Mouse (Mus musculus) hindbrain, postnatal 0 days (tissue): ENCODE results near the gene Usp15. TPM values are rescaled to one million over a fixed set of nuclear protein-coding genes. Genes with fewer than 3 reads are reported as not detected.
A peak's percentile ranks its signal among the peaks of the same experiment; 100 is the strongest.

Experiments
- ATAC-seq: fragments of 200-750 bp; cut with Nextera tagmentation; 2 replicates; pipeline ENCODE4 v1.8.0; 2017; ENCODE audit warnings: mild to moderate bottlenecking, moderate TSS enrichment, moderate library complexity
- DNase-seq: peaks from one replicate; pipeline ENCODE4 v3.0.0-alpha.2; 2015; ENCODE audit warnings: low spot score
- H3K27ac ChIP-seq: fragments of 300-500 bp; sonication (generic); 2 replicates; pipeline ENCODE4 v1.5.1; 2014; ENCODE audit warnings: mild to moderate bottlenecking
- H3K27me3 ChIP-seq: fragments of 300-500 bp; sonication (generic); 2 replicates; pipeline ENCODE4 v1.6.1; 2014; ENCODE audit warnings: low read length, mixed read lengths; ENCODE audit not compliant: insufficient read depth
- H3K36me3 ChIP-seq: fragments of 300-500 bp; sonication (generic); 2 replicates; pipeline ENCODE4 v1.6.1; 2014; ENCODE audit warnings: low read length, mixed read lengths; ENCODE audit not compliant: insufficient read depth
- H3K4me1 ChIP-seq: fragments of 300-500 bp; sonication (generic); 2 replicates; pipeline ENCODE4 v1.6.1; 2014; ENCODE audit warnings: antibody characterized with exemption, low read length, mixed read lengths; ENCODE audit not compliant: insufficient read depth
- H3K4me2 ChIP-seq: fragments of 300-500 bp; sonication (generic); 2 replicates; pipeline ENCODE4 v1.6.1; 2014; ENCODE audit warnings: low read depth, mild to moderate bottlenecking, low read length, moderate library complexity, mixed read lengths
- H3K4me3 ChIP-seq: fragments of 300-500 bp; sonication (generic); 2 replicates; pipeline ENCODE4 v1.5.1; 2014; ENCODE audit warnings: low read length
- H3K9ac ChIP-seq: fragments of 300-500 bp; sonication (generic); replicated peaks from 2 replicates; pipeline ENCODE4 v1.6.1; 2014; ENCODE audit warnings: mild to moderate bottlenecking, low read length, moderate library complexity, mixed read lengths
- H3K9me3 ChIP-seq: fragments of 300-500 bp; sonication (generic); 2 replicates; pipeline ENCODE4 v1.6.1; 2016; ENCODE audit warnings: low read length, mixed read lengths
- CTCF ChIP-seq: IDR thresholded peaks from 2 replicates; pipeline ENCODE4 v1.5.1; 2016; ENCODE audit warnings: antibody characterized with exemption, control low read depth, low read depth
- WGBS: fragments of 180-500 bp; shearing (Covaris S2); extraction: QIAGEN DNeasy Blood & Tissue Kit; methylation state at CpG from one replicate; pipeline ENCODE4 v1.1.7; 2014; 5-methylcytosine and 5-hydroxymethylcytosine counted together
- polyA plus RNA-seq: library from polyadenylated mRNA; unstranded; fragments of >200 nt; fragmentation: Nextera tagmentation; extraction: Ambion mirVana; gene quantifications from 2 replicates; pipeline ENCODE4 v1.2.1, GENCODE M21; 2015
- total RNA-seq: library from RNA; depleted of rRNA; stranded (reverse); fragments of >200 nt; gene quantifications from 2 replicates; pipeline ENCODE4 v1.2.3, GENCODE M21; 2014

Gene Usp15
- total and polyA plus RNA-seq, 2 experiments from 2014 or later = 41.6 to 64.9 TPM

DNA sequence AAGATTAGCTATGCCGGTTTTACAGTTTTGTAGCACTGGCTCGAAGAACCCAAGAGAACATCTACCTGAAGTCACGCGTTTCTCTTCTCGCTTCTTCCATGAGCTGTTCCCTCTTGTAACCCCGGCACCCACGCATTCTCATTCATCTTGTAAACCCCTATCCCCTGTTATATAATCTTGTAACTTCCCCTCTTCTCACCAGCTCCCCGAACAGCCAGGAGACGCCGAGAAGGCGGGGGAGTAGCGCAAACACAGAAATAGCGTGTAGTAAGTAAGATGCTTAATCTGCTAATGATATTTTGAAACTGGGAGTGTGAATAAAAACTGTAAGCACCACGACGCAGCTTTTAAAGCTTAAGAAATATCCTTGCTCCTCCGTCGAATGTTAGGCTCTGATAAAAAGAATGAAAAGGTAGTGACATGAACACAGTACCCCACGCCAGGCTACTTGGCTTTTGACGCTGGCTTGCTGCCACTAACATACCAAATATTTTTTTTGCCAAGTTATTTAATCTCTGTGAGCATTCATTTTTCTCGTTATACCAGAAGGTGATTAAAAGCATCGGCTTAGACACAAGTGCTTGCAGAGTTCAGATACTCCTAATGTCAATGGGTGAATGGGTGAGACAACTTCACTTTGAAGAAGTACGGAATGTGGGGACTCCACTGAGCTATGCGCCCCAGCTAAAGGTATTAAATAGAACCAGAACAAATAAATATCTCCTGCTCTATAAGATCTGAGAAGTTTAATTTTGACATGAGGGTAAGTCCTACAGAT lies 5.4 kb upstream of the Usp15 start:
- TF ChIP-seq CTCF = no peak
- Histone ChIP-seq H3K9me3 (no peaks in the 10 kb centered on the region), H3K4me3 (no peak overlapping the region), H3K27ac (no peak overlapping the region), H3K36me3 (no peaks in the 10 kb centered on the region), H3K4me1 (no peaks in the 10 kb centered on the region), H3K9ac (no peak overlapping the region), H3K27me3 (no peaks in the 10 kb centered on the region), H3K4me2 (no peak overlapping the region)
- DNase-seq (no peak), ATAC-seq (no peak)
- 81% methylated on average over 23 of the region's 23 CpGs for WGBS

DNA sequence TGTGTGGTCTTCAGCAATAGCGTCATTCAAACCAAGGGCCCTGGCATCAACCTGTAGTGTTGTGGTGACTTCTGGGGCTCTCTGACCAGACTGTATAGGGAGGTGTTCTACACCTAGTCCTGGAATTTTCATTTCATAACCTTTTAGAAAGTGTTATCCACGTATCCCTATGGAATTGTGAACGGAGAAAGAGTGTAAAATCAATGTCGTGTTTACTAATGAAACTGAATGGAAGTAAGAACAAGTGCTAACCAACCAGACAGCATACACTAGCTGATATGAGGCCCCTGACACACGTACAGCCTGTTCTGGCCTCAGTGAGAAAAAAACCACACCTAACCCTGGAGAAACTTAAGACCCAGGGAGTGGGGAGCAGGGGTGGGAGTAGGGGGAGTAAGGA lies 4.6 kb upstream of the Usp15 start:
- Histone ChIP-seq H3K9ac (no peak overlapping the region), H3K9me3 (no peaks in the 10 kb centered on the region), H3K4me2 (no peak overlapping the region), H3K4me1 (no peaks in the 10 kb centered on the region), H3K27ac (no peak overlapping the region), H3K27me3 (no peaks in the 10 kb centered on the region), H3K4me3 (no peak overlapping the region), H3K36me3 (no peaks in the 10 kb centered on the region)
- WGBS = 90% methylated on average over 5 of the region's 5 CpGs
- DNase-seq (no peak), ATAC-seq (no peak)
- TF ChIP-seq CTCF = no peak

DNA sequence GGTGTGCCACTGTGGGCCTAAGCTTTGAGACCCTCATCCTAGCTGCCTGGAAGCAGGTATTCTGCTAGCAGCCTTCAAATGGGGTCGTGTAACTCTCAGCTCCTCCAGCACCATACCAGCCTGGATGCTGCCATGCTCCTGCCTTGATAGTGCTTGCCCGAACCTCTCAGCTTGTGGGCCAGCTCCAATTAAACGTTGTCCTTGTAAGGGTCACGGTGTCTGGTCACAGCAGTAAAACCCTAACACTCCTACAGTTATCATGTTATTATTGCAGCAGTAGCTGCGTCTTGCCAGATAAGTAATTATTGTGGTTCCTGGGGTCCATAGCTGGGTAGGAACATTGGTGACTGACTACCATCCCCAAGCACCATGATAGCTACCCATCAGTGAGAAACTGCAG lies 4.2 kb upstream of the Usp15 start:
- H3K4me1 ChIP-seq = no peaks in the 10 kb centered on the region
- WGBS = 91% methylated on average over 5 of the region's 5 CpGs

GRCm38 (mm10) chr10:123200320-123200659 lies 3.5 kb upstream of the Usp15 start:
- Histone ChIP-seq H3K27ac (no peak overlapping the region), H3K4me1 (0 out of 2 replicates have a peak, but pooled peaks cover 3% of the 10 kb centered on the region), H3K4me2 (no peak overlapping the region), H3K27me3 (no peaks in the 10 kb centered on the region), H3K4me3 (no peak overlapping the region), H3K36me3 (no peaks in the 10 kb centered on the region), H3K9ac (no peak overlapping the region), H3K9me3 (no peaks in the 10 kb centered on the region)
- no peak for ATAC-seq
- no peak for TF ChIP-seq CTCF
- no peak for DNase-seq
- WGBS = 88% methylated on average over 8 of the region's 8 CpGs

More for the DNA sequence above, 4.2 kb upstream of the Usp15 start:
- TF ChIP-seq CTCF = no peak
- DNase-seq = no peak
- no peak overlapping the region for H3K27ac ChIP-seq
- H3K36me3 ChIP-seq = no peaks in the 10 kb centered on the region
- no peak for ATAC-seq
- no peak overlapping the region for H3K4me2 ChIP-seq
- no peak overlapping the region for H3K4me3 ChIP-seq
- no peaks in the 10 kb centered on the region for H3K27me3 ChIP-seq
- H3K9ac ChIP-seq = no peak overlapping the region
- H3K9me3 ChIP-seq = no peaks in the 10 kb centered on the region

- no peak for ATAC-seq
- Histone ChIP-seq H3K27ac (no peak overlapping the region), H3K27me3 (no peaks in the 10 kb centered on the region), H3K4me1 (0 out of 2 replicates have a peak, but pooled peaks cover 6% of the 10 kb centered on the region), H3K36me3 (no peaks in the 10 kb centered on the region), H3K9me3 (no peaks in the 10 kb centered on the region), H3K9ac (no peak overlapping the region), H3K4me3 (no peak overlapping the region), H3K4me2 (no peak overlapping the region)
- 85% methylated on average over 19 of the region's 19 CpGs for WGBS
- TF ChIP-seq CTCF = no peak
- DNase-seq = no peak
Measured at GRCm38 (mm10) chr10:123199615-123200319, 3.0 kb upstream of the Usp15 start.

DNA sequence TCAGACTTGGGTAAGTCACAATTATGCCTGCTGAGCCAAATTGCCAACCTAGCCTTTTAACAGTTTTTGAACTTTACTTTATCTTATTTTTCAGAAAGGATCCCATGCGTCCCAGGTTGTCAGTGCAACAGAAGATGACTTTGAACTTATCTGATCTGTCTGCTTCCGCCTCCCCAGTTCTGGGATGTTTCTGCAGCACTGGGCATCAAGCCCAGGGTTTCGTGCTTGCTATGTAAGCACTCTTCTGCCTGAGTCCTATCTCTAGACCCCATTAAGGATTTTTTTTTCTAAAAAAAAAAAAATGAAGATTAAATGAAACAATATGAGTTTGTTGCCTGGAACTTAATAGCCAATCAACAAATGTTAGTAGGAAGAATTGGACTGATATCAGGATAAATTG lies 2.3 kb upstream of the Usp15 start:
- H3K27me3 ChIP-seq = no peaks in the 10 kb centered on the region
- H3K9me3 ChIP-seq = no peaks in the 10 kb centered on the region
- ATAC-seq (no peak), DNase-seq (no peak)
- TF ChIP-seq CTCF = no peak
- 0 out of 2 replicates have a peak, but pooled peaks cover 6% of the 10 kb centered on the region for H3K4me1 ChIP-seq
- WGBS = 83% methylated on average over 3 of the region's 3 CpGs
- H3K27ac ChIP-seq = no peak overlapping the region
- H3K9ac ChIP-seq = no peak overlapping the region
- no peak overlapping the region for H3K4me2 ChIP-seq
- H3K36me3 ChIP-seq = no peaks in the 10 kb centered on the region
- no peak overlapping the region for H3K4me3 ChIP-seq

DNA sequence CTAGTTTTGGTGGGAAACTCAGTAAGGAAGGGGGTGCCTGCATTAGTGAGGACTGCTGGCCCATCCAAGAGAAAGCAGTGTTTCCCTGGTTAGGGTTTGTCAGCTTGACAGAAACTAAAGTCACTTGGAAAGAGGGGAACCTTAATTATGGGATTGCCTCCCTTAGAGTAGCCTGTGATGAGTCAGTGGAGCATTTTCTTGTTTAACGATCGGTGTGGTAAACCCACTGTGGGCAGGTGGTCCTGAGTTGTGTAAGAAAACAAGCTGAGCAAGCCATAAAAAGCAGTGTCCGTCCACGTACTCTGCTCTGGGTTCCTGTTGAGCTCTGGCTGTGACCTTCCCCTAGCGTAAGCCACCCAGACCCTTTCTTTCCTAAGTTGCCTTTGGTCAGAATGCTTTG lies 1.4 kb upstream of the Usp15 start:
- Histone ChIP-seq H3K9ac (no peak overlapping the region), H3K4me1 (0 out of 2 replicates have a peak, but pooled peaks cover 6% of the 10 kb centered on the region), H3K36me3 (no peaks in the 10 kb centered on the region), H3K4me3 (no peak overlapping the region), H3K27ac (peak overlapping the region; percentile 97; the same call in 1 of the 2 replicates), H3K4me2 (no peak overlapping the region), H3K9me3 (no peaks in the 10 kb centered on the region), H3K27me3 (no peaks in the 10 kb centered on the region)
- TF ChIP-seq CTCF = no peak
- DNase-seq = no peak
- no peak for ATAC-seq
- 84% methylated on average over 5 of the region's 5 CpGs for WGBS
